Mouse (Mus musculus) heart, adult 2 months (tissue): ENCODE measurements around the gene Rnf208. TPM values are rescaled to one million over a fixed set of nuclear protein-coding genes. Genes with fewer than 3 reads are reported as not detected.
"Not testable (repeated sequence)": the region's sequence is repeated elsewhere in the genome, so short reads cannot be mapped to it uniquely, and the experiment has no call there.

Experiments used
- DNase-seq, 2 experiments: peaks; one replicate each; pipeline ENCODE4 v3.0.0; 2021
- H3K27ac ChIP-seq: fragments of 200-600 bp; 2 replicates; pipeline ENCODE4 v1.8.1; 2022
- H3K27me3 ChIP-seq: fragments of 200-500 bp; 2 replicates; pipeline ENCODE4 v1.6.1; 2012; ENCODE audit warnings: mild to moderate bottlenecking, low read length, inconsistent platforms, mixed read lengths; ENCODE audit not compliant: control insufficient read depth, insufficient read depth
- H3K36me3 ChIP-seq: fragments of 200-500 bp; 2 replicates; pipeline ENCODE4 v1.6.1; 2012; ENCODE audit warnings: low read length, inconsistent platforms; ENCODE audit not compliant: control insufficient read depth, insufficient read depth
- H3K4me1 ChIP-seq: fragments of 200-500 bp; 2 replicates; pipeline ENCODE4 v1.6.1; 2011; ENCODE audit warnings: low read length; ENCODE audit not compliant: control insufficient read depth, insufficient read depth
- H3K4me3 ChIP-seq: fragments of 200-600 bp; 2 replicates; pipeline ENCODE4 v1.8.1; 2022
- H3K79me2 ChIP-seq: fragments of 200-500 bp; replicated peaks from 2 replicates; pipeline ENCODE4 v1.6.1; 2012; ENCODE audit warnings: mild to moderate bottlenecking, inconsistent platforms, low read length, moderate library complexity, mixed read lengths; ENCODE audit not compliant: control insufficient read depth, insufficient read depth
- H3K9ac ChIP-seq: fragments of 200-500 bp; 2 replicates; pipeline ENCODE4 v1.6.1; 2012; ENCODE audit warnings: low read depth, mild to moderate bottlenecking, control low read depth, inconsistent platforms, low read length, mixed read lengths
- CTCF ChIP-seq: fragments of 200-600 bp; IDR thresholded peaks from 2 replicates; pipeline ENCODE4 v1.8.1; 2022; ENCODE audit warnings: antibody characterized with exemption, mild to moderate bottlenecking, moderate library complexity
- EP300 ChIP-seq: fragments of 200-500 bp; IDR thresholded peaks from 2 replicates; pipeline ENCODE4 v1.6.1; 2011; ENCODE audit warnings: low read depth, low read length, control low read depth; ENCODE audit not compliant: insufficient read depth
- POLR2A ChIP-seq: fragments of 200-500 bp; IDR thresholded peaks from 2 replicates; pipeline ENCODE4 v1.6.1; 2011; ENCODE audit warnings: mild to moderate bottlenecking, low read depth, low read length, control low read depth; ENCODE audit not compliant: insufficient read depth
- WGBS: fragments of 180-500 bp; shearing (Covaris S2); methylation state at CpG from one replicate; pipeline ENCODE4 v1.1.7; 2018; 5-methylcytosine and 5-hydroxymethylcytosine counted together
- intact Hi-C: fragments of 180-260 bp; cut with DNase I; formaldehyde crosslinking; loops from one replicate; pipeline ENCODE4 v1.15.1; 2025
- polyA plus RNA-seq: library from polyadenylated mRNA; depleted of rRNA; stranded (reverse); fragments of >200 nt; gene quantifications from 2 replicates; pipeline ENCODE4 v1.2.3, GENCODE M21; 2012
- total RNA-seq, 2 experiments: library from RNA; stranded (reverse); gene quantifications; 2 replicates each; pipeline ENCODE4 v1.2.3; 2021

The Rnf208 gene
- total and polyA plus RNA-seq, 3 experiments = 0.47 to 2.4 (median 0.61) TPM

DNA sequence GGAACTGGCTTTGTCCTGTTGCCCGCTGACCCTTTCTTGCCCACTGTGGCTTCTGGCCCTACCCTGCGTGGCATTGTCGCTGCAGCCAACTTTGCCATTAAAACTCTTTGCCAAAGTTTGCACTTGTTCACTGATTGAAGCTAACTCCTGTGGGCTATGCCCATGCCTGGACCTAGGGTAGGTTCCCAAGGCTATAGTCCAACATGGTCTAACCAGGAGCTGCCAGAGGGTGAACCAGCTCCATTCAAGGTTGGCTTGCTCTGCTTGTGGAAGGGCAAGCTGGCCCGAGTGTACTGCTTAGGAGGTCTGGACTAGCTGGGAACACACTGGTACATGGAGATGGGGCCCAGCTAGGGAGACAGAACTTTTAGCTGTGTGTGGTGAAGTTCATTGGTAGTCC, 2.1 kb downstream of the Rnf208 start:
- intact Hi-C loops = no loop called here
- WGBS = 82% methylated on average over 4 of the region's 4 CpGs
- Histone ChIP-seq H3K36me3 (no peaks in the 10 kb centered on the region), H3K9ac (no peak overlapping the region), H3K4me1 (peaks cover 2% of the 10 kb centered on the region; the same call in 1 of the 2 replicates), H3K27ac (no peak overlapping the region), H3K4me3 (no peak overlapping the region), H3K79me2 (no peaks in the 10 kb centered on the region), H3K27me3 (peaks cover 5% of the 10 kb centered on the region; the same call in 1 of the 2 replicates)
- DNase-seq = no peak
- TF ChIP-seq EP300 (no peak), CTCF (no peak), POLR2A (no peak)

DNA sequence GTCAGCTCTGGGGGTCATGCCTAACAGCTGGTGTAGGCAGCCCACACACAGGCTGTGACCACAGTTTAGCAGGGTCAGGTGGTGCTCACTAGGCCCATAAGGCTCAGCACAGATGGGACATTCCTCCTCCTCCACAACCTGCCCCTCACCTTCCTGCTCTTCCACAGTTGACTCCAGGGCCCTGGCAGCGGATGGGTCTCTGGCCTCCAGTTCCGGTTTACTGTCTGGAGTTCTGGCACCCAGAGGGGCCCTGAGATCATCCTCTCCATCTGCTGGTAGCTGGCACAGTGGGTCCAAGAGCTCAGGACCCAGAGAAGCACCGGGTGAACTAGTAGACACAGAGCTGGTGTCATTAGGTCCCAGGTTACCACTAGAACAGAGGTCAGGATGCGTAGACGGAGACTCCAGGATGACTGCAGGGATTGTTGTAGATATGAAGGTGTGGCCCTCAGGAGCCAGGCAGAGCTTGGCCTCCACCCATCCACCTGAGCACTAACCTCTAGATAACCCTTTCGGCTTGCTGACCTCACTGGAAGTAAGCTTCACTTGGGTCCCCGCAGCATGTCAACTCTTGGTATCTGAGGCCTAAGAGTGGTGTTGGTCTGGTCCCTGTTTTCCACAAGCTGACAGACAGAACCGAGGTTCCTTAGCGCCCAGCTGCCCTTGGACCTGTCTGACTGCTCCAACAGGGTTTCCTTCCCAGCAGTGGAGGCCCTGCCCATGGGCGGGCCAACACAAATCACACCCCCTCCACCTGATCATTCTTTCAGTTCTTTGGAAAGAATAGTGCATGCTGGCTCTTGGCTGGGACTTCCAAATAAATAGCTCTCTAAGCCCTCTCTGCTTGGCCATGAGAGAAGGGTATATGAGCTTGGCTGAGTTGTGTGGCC, 4.4 kb downstream of the Rnf208 start, which contains the start of gene AL732309.1:
Gene AL732309.1, minus strand, starts transcription at position 681 of the 890 bp plus-strand sequence.
- Histone ChIP-seq H3K4me1 (no peaks in the 10 kb centered on the region), H3K9ac (no peak within 1 kb of the TSS), H3K27ac (no peak within 1 kb of the TSS), H3K27me3 (peaks cover 5% of the 10 kb centered on the region; the same call in 1 of the 2 replicates), H3K79me2 (no peaks in the 10 kb centered on the region), H3K4me3 (no peak within 1 kb of the TSS), H3K36me3 (no peaks in the 10 kb centered on the region)
- no peak for DNase-seq
- intact Hi-C loops = no loop called here
- TF ChIP-seq POLR2A = no peak
- no peak for TF ChIP-seq CTCF
- no peak for TF ChIP-seq EP300
- WGBS = 86% methylated on average over 10 of the region's 10 CpGs

DNA sequence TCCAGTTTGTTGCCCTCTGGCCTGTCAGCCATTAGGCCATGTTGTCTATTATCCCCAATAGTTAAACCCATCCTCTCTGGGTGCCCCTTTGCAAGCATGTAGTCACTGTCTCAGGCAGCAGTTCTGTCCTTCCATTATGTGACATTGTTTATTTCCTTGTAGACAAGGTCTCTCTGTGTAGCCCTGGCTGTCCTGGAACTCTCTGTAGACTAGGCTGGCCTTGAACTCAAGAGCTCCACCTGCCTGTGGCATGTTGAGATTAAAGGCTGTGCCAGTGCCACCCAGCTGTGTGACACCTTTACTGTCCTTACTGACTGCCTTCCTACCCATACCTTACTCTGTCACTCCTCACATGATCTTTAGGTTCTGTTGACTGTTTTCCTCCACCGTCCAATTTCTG, 10.3 kb downstream of the Rnf208 start:
- no peak overlapping the region for H3K4me3 ChIP-seq
- no peaks in the 10 kb centered on the region for H3K27me3 ChIP-seq
- peaks cover 2% of the 10 kb centered on the region; the same call in 1 of the 2 replicates for H3K36me3 ChIP-seq
- no peak overlapping the region for H3K9ac ChIP-seq
- intact Hi-C loops = loop anchor here (10.0 kb wide), 1 partner anchor 128 kb away; no protein-coding TSS in a partner anchor
- H3K4me1 ChIP-seq = peaks cover 3% of the 10 kb centered on the region
- no peak for TF ChIP-seq POLR2A
- TF ChIP-seq CTCF = peak; percentile 50
- no peaks in the 10 kb centered on the region for H3K79me2 ChIP-seq
- H3K27ac ChIP-seq = no peak overlapping the region
- DNase-seq = no peak
- 90% methylated on average over 1 of the region's 1 CpGs for WGBS

DNA sequence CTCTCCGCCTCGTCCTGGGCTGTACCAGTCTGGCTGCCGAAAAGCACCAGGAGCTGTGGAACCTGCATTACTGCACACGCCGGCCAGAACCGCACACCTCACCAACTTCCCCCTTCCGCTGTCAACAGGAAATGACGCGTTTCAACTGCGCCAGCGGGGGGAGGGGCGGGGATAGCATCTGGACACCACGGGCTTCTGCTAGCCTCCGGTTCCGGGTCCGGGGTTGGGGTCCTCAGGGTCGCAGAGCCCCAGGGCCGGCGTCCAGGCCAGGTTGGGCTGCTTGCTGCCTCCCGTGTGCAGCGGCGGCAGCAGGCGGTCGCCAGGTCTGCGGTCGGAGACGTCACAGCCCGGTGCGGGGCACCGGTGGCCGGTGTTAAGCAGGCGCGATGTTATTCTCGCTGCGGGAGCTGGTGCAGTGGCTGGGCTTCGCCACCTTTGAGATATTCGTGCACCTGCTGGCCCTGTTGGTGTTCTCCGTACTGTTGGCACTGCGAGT, 13.3 kb downstream of the Rnf208 start, which contains the start of gene Tmem203:
Gene Tmem203, plus strand, starts transcription at position 156 of the 496 bp plus-strand sequence.
- Histone ChIP-seq H3K4me3 (peak within 1 kb of the TSS; percentile 98), H3K27me3 (no peaks in the 10 kb centered on the region), H3K79me2 (no peaks in the 10 kb centered on the region), H3K36me3 (peaks cover 2% of the 10 kb centered on the region; the same call in 1 of the 2 replicates), H3K9ac (peak within 1 kb of the TSS; percentile 89), H3K27ac (peak within 1 kb of the TSS; percentile 91), H3K4me1 (peaks cover 3% of the 10 kb centered on the region)
- intact Hi-C loops = loop anchor here (1.0 to 10.0 kb wide), 5 partner anchors 17 to 131 kb away; partner anchors contain the start of genes Anapc2, Man1b1 and Ssna1
- peak; percentile 90 for TF ChIP-seq EP300
- TF ChIP-seq CTCF = no peak
- peak; percentile 80 for TF ChIP-seq POLR2A
- DNase-seq = peak; percentile 88 to 93
- under 1% methylated on average over 39 of the region's 39 CpGs for WGBS

DNA sequence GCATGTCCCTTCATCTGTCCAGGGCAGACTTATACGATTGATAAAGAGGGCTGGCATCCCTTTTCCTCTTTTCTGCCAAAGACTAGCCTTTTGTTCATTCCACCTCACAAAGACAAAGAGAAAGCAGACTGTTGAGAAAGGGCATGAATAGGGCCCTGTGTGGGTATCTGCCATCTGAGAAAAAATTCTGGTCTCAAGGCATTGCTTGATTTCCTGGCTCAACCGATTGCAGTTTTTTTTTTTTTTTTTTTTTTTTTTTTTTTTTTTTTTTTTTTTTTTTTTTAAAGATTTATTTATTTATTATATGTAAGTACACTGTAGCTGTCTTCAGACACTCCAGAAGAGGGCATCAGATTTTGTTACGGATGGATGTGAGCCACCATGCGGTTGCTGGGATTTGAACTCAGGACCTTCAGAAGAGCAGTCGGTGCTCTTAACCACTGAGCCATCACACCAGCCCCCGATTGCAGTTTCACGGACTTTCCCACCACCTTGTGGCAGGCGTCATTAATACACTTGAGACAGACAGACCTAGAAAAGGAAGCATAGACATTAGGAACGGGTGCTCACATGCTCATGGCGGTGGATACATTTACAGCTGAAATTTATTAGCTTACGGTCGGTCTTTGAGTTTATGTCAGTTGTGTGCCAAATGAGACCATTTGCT, 14.5 kb downstream of the Rnf208 start:
- intact Hi-C loops = loop anchor here (10.0 kb wide), 1 partner anchor 132 kb away; no protein-coding TSS in a partner anchor
- not testable (repeated sequence) for DNase-seq, H3K79me2 ChIP-seq, H3K4me3 ChIP-seq, H3K27me3 ChIP-seq, H3K27ac ChIP-seq, H3K4me1 ChIP-seq, H3K36me3 ChIP-seq
- WGBS = 52% methylated on average over 12 of the region's 12 CpGs
- TF ChIP-seq CTCF = peak; percentile 58
- H3K9ac ChIP-seq = 0 out of 2 replicates have a peak overlapping the region, but pooled peaks have one; percentile 23

DNA sequence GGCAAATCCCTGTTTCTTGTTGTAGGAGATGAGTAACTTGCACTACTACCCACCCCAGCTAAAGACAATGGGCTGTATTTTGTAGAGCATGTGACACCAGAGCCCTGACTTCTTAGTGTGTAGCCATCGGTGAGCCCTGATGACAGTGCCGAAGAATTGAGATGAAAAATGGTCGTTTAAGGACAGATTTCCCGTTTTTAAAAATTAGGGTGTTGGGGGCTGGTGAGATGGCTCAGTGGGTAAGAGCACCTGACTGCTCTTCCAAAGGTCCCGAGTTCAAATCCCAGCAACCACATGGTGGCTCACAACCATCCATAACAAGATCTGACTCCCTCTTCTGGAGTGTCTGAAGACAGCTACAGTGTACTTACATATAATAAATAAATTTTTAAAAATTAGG, 15.2 kb downstream of the Rnf208 start:
- intact Hi-C loops = loop anchor here (10.0 kb wide), 1 partner anchor 132 kb away; no protein-coding TSS in a partner anchor

More for the DNA sequence above, 15.2 kb downstream of the Rnf208 start:
- not testable (repeated sequence) for H3K4me3 ChIP-seq, H3K4me1 ChIP-seq, H3K79me2 ChIP-seq, H3K36me3 ChIP-seq, H3K27ac ChIP-seq, H3K9ac ChIP-seq, DNase-seq, H3K27me3 ChIP-seq
- WGBS = 85% methylated on average over 5 of the region's 5 CpGs
